Mouse (Mus musculus) monocyte, adult 2 months (primary cell): Measurements from ENCODE around the gene Foxo3.

Source experiments
- DNase-seq, 2 experiments: peaks; one replicate each; pipeline ENCODE4 v3.0.0; 2022; ENCODE audit warnings: low spot score in 2 of 2, low read depth in 1 of 2

Gene Foxo3

DNA sequence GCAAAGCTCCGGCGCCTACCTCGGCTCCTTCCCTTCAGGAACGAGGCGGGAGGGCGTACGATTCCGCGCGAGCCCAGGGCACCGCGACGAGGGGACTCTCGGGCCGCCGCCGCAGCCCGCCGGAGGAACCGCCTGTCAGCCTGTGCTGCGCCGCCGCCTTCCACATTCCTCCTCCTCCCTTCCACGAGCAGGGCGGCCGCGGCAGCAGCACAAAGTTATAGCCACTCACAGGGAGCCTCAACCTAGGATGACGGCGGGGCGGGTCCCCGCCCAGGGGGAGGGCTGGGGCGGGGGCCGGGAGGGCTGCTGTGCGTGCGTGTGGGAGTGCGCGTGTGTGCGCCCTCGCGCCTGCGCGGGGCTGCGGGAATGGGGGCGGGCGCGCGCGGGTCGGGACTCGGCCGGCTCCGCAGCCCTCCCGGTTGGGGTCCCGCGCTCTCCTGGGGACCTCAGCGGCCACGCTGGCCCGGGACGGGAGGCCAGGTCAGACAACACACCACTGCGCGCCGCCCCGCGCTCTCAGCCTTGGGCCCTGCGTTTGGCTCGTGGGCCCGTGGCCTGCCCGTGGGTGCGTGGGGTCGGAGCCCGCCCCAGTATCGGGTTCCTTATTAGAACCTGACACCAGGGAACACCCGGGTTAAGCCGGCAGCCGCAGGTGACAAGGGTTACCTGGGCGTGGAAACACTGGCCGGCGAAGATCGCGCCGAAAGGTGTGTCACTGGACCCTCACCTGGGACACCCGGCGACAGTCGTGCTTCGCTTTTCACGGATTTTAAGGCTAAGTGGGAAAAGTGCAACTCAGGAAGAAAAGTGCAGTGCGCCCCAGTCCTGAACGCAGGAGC is at the start of gene Foxo3:
TSS of gene Foxo3 (minus strand) at position 249 of the 839 bp plus-strand sequence.
- peak in 1 of 2 experiments; percentile 83 for DNase-seq

- no peak for DNase-seq
These were observed 48.8 kb upstream of the Foxo3 start for GRCm38 (mm10) chr10:42325305-42325704.

GRCm38 (mm10) chr10:42323978-42324377 is 47.4 kb upstream of the Foxo3 start:
- DNase-seq, result no peak

GRCm38 (mm10) chr10:42313222-42313786 is 36.7 kb upstream of the Foxo3 start:
- no peak for DNase-seq

GRCm38 (mm10) chr10:42312557-42312956 is 36.0 kb upstream of the Foxo3 start:
- DNase-seq, result no peak

- no peak for DNase-seq
These were observed 32.1 kb upstream of the Foxo3 start for GRCm38 (mm10) chr10:42308687-42308987.

DNA sequence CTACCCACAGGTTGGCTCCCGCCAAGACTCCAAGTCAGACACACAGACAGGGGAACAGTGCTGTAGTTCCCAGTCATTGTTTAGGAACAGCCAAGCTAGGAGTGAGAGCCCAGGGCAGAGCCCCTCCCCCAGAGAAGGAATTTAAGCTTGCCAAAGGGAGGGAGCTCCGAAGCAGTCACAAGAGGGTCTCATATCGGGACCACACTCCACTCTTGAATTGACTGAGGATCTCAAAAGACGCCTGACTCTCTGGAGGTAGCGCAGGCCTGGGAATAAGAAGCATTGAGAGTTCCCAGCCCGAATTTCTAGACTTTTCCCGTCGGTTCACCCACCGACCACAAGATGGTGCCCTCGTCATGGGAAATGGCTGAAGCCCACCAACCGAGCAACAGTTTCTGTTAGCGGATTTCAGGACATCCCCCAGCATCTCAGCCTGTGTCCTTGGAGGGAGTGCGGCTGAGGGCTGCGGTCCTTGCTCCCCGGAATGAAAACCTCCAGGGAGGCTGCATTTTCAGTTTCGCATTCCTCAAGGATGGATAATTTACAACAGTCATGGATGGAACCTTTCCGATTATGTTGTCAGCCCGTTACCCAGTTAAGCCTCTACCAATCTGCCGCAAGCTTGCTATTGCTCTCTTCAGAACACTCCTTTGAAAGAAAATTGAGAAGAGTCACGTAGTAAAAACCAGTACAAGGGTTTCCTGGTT is 31.6 kb upstream of the Foxo3 start:
- no peak for DNase-seq

DNA sequence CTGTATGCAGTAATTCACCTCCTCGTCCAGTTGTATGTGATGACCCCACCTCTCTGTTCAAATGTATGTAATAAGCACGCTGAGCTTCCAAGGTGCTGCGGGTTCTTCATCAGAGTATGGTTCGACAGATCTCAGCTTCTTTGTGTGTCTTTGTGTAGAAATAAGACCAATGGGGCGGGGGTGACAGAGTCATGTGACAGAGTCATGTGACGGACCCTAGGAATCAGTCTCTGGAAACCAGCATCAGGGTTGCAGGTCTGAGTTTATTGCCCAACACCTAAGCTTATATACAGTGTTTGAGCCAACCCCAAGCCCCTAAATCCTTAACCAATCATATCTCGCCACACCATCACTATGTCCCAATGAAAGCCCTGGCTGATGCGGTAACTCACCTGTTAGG is 29.9 kb upstream of the Foxo3 start:
- no peak for DNase-seq

DNA sequence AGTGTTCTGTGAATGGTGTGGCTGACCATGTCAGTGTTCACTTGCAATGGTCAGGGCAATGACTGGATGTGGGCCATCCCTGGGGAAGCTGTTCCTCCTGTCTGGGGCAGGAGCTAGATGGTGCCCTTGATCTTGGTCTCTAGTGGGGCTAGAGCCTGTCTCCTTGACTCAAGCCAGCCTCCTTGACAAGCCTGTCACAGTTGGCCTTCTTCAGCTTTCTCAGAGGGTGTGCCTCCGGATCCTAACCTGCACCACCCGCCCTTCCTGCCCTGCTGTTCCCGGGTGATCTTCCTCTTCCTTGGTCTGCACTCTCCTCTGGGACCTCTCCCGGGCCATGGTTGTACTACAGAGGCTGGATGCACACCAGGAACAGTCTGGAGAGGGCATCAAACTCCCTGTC is 24.2 kb upstream of the Foxo3 start:
- DNase-seq, result no peak

DNA sequence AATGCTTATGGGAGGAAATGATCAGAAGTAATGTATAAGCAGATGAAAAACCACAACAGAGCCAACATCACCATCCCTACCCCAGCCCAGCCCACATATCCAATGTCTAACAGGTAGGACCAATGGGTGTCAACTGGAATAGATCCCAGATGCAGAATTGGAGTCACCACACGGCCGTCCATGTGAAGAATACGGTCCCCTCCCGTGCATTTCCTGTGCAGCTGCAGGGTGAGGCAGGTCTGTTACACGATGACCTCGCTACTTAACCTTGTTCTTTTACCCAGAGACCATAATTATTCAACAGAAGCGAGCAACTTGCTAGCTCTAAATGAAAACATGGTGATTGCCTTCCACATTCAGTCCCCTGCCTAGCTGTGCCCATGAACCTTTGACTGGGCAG is 23.4 kb upstream of the Foxo3 start:
- no peak for DNase-seq

DNA sequence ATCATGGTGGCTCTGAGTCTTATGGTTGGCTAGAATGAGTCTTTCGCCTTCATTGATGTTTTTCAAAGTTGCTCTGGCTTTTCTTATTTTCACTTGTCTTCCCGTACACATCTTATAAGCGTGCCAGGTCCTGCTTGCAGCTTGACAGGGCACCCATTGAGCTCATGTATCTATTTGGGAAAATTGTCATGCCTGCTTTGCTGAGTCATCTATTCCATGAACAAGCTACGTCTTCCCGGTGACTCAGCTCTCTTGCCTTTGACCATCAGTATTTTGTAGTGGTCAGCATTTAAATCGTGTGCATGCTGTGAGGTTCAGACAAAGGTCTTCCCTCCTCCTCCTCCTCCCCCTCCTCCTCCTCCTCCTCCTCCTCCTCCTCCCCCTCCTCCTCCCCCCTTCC is 22.9 kb upstream of the Foxo3 start:
- DNase-seq, result no peak

DNA sequence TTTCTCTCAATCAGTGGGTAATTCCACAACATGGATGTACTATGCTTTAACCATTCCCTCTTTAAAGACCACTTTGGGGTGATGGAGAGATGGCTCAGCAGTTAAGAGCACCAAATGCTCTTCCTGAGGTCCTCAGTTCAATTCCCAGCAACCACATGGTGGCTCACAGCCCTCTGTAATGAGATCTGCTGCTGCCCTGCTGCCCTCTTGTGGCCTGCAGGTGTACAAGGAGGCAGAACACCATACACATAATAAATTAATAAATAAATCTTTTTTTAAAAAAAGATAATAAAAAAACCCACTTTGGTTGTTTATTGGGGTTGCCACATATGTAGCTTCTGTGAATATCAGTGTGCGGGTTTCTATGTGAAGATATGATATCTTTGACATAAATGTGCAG is 21.4 kb upstream of the Foxo3 start:
- DNase-seq, result no peak

GRCm38 (mm10) chr10:42297109-42297508 is 20.6 kb upstream of the Foxo3 start:
- no peak for DNase-seq

- DNase-seq, result no peak
These were observed 20.0 kb upstream of the Foxo3 start for GRCm38 (mm10) chr10:42296559-42296958.

- no peak for DNase-seq
These were observed 18.5 kb upstream of the Foxo3 start for GRCm38 (mm10) chr10:42295028-42295427.

DNA sequence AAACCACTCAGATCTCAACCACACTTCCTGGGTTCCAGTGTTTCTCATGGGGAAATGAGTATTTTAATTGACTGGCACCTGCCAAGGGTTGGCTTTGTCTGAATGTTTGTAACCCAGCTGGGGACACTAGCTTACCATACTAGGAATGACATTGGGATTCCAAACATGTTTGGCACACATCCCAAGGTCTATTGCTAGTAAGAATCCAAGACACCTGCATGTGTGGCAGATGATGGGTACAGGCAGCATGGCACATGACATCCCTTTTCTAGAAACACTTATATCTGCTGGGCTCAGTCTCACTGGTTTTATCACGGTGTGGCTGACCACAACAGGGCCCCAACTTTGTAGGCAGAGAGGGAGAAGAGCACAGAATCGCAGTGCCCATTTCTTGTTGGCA is 17.8 kb upstream of the Foxo3 start:
- DNase-seq, result no peak

GRCm38 (mm10) chr10:42293877-42294276 is 17.3 kb upstream of the Foxo3 start:
- no peak for DNase-seq

- no peak for DNase-seq
These were observed 14.8 kb upstream of the Foxo3 start for GRCm38 (mm10) chr10:42291360-42291759.

DNA sequence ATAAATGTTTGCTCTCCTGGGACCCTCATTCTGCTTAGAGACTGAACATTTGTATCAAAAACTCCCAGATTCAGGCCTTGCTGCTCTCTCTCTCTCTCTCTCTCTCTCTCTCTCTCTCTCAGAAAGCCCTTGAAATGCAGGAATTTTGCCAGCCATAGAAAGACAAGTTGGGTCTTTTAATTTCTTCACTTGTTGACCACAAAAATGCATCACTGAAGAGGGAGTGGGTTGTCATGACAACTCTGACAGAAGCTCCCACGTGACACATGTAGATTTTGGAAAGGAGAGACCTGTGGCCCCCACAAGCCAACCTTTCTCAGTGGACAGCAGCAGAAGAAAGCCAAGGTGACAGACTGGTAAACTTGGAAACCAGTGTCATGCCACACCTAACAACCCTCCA is 11.1 kb upstream of the Foxo3 start:
- no peak for DNase-seq

GRCm38 (mm10) chr10:42278307-42278850 is 1.8 kb upstream of the Foxo3 start:
- DNase-seq, result no peak

GRCm38 (mm10) chr10:42277476-42278306 is 1.1 kb upstream of the Foxo3 start:
- DNase-seq, result peak; percentile 93 to 94
